Comparison of ENCODE assay signal across 31 mouse cellular contexts in genomic region chr5:122937031-122937430, GRCm38 (mm10). TPM values are rescaled to one million over a fixed set of nuclear protein-coding genes. Genes with fewer than 3 reads are reported as not detected.
DNase-seq lines count a peak whose midpoint lies in the region; ATAC-seq and TF ChIP-seq lines count a peak whose summit lies in the region.
"Had no signal": no experiment of that assay in that cellular context is flagged by ENCODE, and none has a peak within 500 bp of the region (broad histone marks: within the 10 kb centered on the region; RNA-seq: fewer than 3 reads in every experiment).

No protein-coding gene starts in this region.

- H3K27me3 ChIP-seq in heart, embryonic 15.5 days, result no peaks in the 10 kb centered on the region
- H3K27me3 ChIP-seq in liver, postnatal 0 days (ENCODE audit: insufficient read depth, low read length), result no peaks in the 10 kb centered on the region
- H3K27me3 ChIP-seq in liver, embryonic 12.5 days (replicated peaks), result 0 out of 2 replicates have a peak, but pooled peaks cover 3% of the 10 kb centered on the region
- H3K27me3 ChIP-seq: embryonic facial prominence, embryonic 13.5 days; hindbrain, embryonic 12.5 days; limb, embryonic 15.5 days; lung, embryonic 15.5 days; Patski had no signal

- peak; percentile 64 for TF ChIP-seq EP300 in liver, postnatal 0 days (IDR thresholded peaks at IDR 0.05; ENCODE audit: low read depth)

- no peaks in the 10 kb centered on the region for H3K9me3 ChIP-seq in heart, embryonic 15.5 days (replicated peaks)
- no peaks in the 10 kb centered on the region for H3K9me3 ChIP-seq in liver, postnatal 0 days (ENCODE audit: low read length)
- H3K9me3 ChIP-seq in liver, embryonic 12.5 days (replicated peaks), result no peaks in the 10 kb centered on the region
- H3K9me3 ChIP-seq: embryonic facial prominence, embryonic 13.5 days; hindbrain, embryonic 12.5 days; limb, embryonic 10.5 days; limb, embryonic 15.5 days; lung, embryonic 15.5 days had no signal

- no peak overlapping the region for H3K4me3 ChIP-seq in heart, embryonic 15.5 days
- no peak overlapping the region for H3K4me3 ChIP-seq in liver, postnatal 0 days (ENCODE audit: low read depth, low read length)
- no peak overlapping the region for H3K4me3 ChIP-seq in liver, embryonic 12.5 days
- H3K4me3 ChIP-seq: embryonic facial prominence, embryonic 13.5 days; gastrocnemius, adult 2 months; hindbrain, embryonic 12.5 days; limb, embryonic 10.5 days; limb, embryonic 15.5 days; lung, embryonic 15.5 days had no signal

- no peak overlapping the region for H3K9ac ChIP-seq in heart, embryonic 15.5 days
- no peak overlapping the region for H3K9ac ChIP-seq in liver, postnatal 0 days (replicated peaks)
- H3K9ac ChIP-seq in liver, embryonic 12.5 days, result no peak overlapping the region
- H3K9ac ChIP-seq: embryonic facial prominence, embryonic 13.5 days; hindbrain, embryonic 12.5 days; limb, embryonic 15.5 days; lung, embryonic 15.5 days had no signal

- peaks cover 11% of the 10 kb centered on the region; the same call in 1 of the 2 replicates for H3K36me3 ChIP-seq in heart, embryonic 15.5 days
- H3K36me3 ChIP-seq in liver, postnatal 0 days (replicated peaks; ENCODE audit: insufficient read depth, low read length), result no peaks in the 10 kb centered on the region
- H3K36me3 ChIP-seq in liver, embryonic 12.5 days, result peaks cover 9% of the 10 kb centered on the region; the same call in 1 of the 2 replicates

- peaks cover 31% of the 10 kb centered on the region for H3K4me1 ChIP-seq in heart, embryonic 15.5 days (replicated peaks)
- peaks cover 15% of the 10 kb centered on the region for H3K4me1 ChIP-seq in liver, postnatal 0 days (ENCODE audit: insufficient read depth)
- H3K4me1 ChIP-seq in liver, embryonic 12.5 days, result peaks cover 14% of the 10 kb centered on the region
- H3K4me1 ChIP-seq: limb, embryonic 10.5 days had no signal

- DNase-seq in heart, postnatal 10 days, result no peak
- no peak for DNase-seq in liver, postnatal 0 days
- peak; percentile 85 for DNase-seq in lung, postnatal 25 days (ENCODE audit: low spot score)
- no peak for DNase-seq in adrenal gland, postnatal 4 days (ENCODE audit: low spot score in 2 of 2)
- no peak for DNase-seq in layer of hippocampus, postnatal 14 days (ENCODE audit: low spot score in 2 of 2)
- DNase-seq: adrenal gland, postnatal 14 days; cerebellum, adult 11-12 months; cerebellum, adult 9-11 months; embryo, embryonic 11 days; gastrocnemius, adult 2 months; gastrocnemius, postnatal 36 days; kidney, adult 8-10 months; kidney, postnatal 4 days; right cerebral cortex, adult 18-20 months; spleen, adult 18-20 months; thymus, adult 18-20 months; thymus, postnatal 25 days had no signal

- H3K4me2 ChIP-seq in heart, embryonic 15.5 days, result no peak overlapping the region
- H3K4me2 ChIP-seq in liver, postnatal 0 days (ENCODE audit: low read depth, low read length), result no peak overlapping the region
- no peak overlapping the region for H3K4me2 ChIP-seq in liver, embryonic 12.5 days
- H3K4me2 ChIP-seq: embryonic facial prominence, embryonic 13.5 days; hindbrain, embryonic 12.5 days; limb, embryonic 15.5 days; lung, embryonic 15.5 days; midbrain, embryonic 11.5 days had no signal

- TF ChIP-seq CTCF in liver, postnatal 0 days (IDR thresholded peaks at IDR 0.05; ENCODE audit: low read depth), result no peak

- peak overlapping the region; percentile 88; the same call in 1 of the 2 replicates for H3K27ac ChIP-seq in heart, embryonic 15.5 days
- peak overlapping the region; percentile 83 for H3K27ac ChIP-seq in liver, postnatal 0 days (ENCODE audit: low read depth)
- no peak overlapping the region for H3K27ac ChIP-seq in liver, embryonic 12.5 days
- H3K27ac ChIP-seq: embryonic facial prominence, embryonic 13.5 days; gastrocnemius, adult 2 months; hindbrain, embryonic 12.5 days; kidney, postnatal 0 days; limb, embryonic 10.5 days; stomach, postnatal 0 days had no signal

- intact Hi-C loops in heart, postnatal 10 days (cut with DNase I), result no loop called here

- ATAC-seq in heart, embryonic 15.5 days (replicated peaks; ENCODE audit: insufficient number of reproducible peaks, insufficient read depth, low FRiP score, low read depth), result no peak
- peak; percentile 74 for ATAC-seq in liver, postnatal 0 days
- no peak for ATAC-seq in liver, embryonic 12.5 days
- ATAC-seq: forebrain, embryonic 16.5 days; intestine, embryonic 16.5 days; midbrain, embryonic 16.5 days; Patski had no signal

- 83% methylated on average over 6 of the region's 6 CpGs for WGBS in heart, embryonic 15.5 days
- WGBS in liver, postnatal 0 days (ENCODE audit: insufficient replicate concordance), result 65% methylated on average over 6 of the region's 6 CpGs
- WGBS in liver, embryonic 12.5 days (ENCODE audit: insufficient replicate concordance), result 77% methylated on average over 6 of the region's 6 CpGs

RNA-seq across cellular contexts. Expression of gene Kdm2b, which starts 52.6 kb away (rescaled TPM):
- polyA plus RNA-seq in heart, embryonic 15.5 days (2015; fragmentation: Nextera tagmentation; extraction: Ambion mirVana), result 23.9 and 29.0 TPM in 2 replicates
- total RNA-seq in heart, postnatal 10 days (2021), result 10 to 100 TPM; 23.1 to 23.3 TPM
- polyA plus RNA-seq in liver, postnatal 0 days (2015; fragmentation: Nextera tagmentation; extraction: Ambion mirVana), result 7.6 and 8.3 TPM in 2 replicates
- 28.9 and 30.6 TPM in 2 replicates for polyA plus RNA-seq in liver, embryonic 12.5 days (2016; fragmentation: Nextera tagmentation; extraction: Ambion mirVana)
- 10 to 100 TPM; 32.9 to 33.7 TPM for total RNA-seq in adrenal gland, postnatal 4 days (2021)
- 10 to 100 TPM; 41.3 to 54.5 TPM for total RNA-seq in layer of hippocampus, postnatal 14 days (2021)
